Mouse (Mus musculus): ENCODE measurements around the gene Itpr3.
A peak's percentile ranks its signal among the peaks of the same experiment; 100 is the strongest.

DNA sequence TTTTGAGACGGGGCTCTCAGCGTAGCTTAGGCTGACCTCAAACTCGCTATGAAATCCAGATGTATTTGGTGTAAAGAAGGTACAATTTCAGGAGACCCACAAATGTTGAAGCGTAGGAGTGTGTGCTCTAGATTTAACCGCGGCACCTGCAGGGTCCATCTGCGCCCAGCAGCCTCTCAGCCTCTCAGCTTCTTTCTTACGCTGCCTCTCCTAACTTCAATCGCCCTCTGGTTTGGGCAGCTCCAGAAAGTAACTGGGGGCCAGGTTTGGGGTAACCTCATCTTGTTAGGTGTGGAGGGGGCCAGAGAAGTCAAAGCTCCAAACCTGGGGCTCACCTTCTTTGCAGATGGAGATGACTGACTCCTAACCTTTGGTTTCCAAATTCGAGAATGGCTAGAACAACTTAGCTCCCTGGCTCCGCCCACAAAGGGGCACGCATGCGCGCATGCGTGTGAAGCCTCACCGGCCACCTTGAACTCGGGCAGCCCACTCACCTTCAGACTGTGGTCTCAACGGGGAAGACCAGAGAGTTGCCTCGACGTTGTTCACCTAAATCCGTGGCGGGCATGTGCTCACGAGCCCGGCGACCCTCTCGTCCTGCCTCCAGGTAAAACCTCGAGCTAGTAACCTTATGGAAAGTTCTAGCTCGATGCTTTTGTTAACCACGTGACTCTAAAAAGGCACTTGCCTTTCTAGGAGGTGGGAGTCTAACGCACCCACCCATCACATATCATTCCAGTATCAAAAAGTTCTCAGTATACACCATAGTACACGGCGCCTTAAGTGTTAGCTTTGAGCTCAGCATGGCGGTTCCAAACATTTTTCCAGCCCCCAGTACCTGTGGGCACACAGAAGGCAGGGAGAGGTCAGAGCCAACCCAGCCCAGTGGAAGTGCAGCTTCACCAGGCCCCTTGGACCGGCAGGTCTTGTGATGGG, 39.3 kb upstream of the Itpr3 start:
- no peak for TF ChIP-seq ZC3H11A (IDR thresholded peaks at IDR 0.05; ENCODE audit: borderline replicate concordance, low read depth, low read length)
- peak; percentile 85 for TF ChIP-seq HCFC1 (IDR thresholded peaks at IDR 0.05; ENCODE audit: borderline replicate concordance, insufficient read depth, low read length)
- TF ChIP-seq CHD2 (IDR thresholded peaks at IDR 0.05; ENCODE audit: low read depth, low read length) = no peak
- no peak for TF ChIP-seq MAFK (IDR thresholded peaks at IDR 0.05; ENCODE audit: insufficient read depth, low read depth, low read length)

Measured in ES-E14 (cell line).